Mouse (Mus musculus): ENCODE measurements at regions not wholly inside any gene's neighbourhood (a gene's known extent, or its start where the extent isn't known, plus 50 kb on each side); places are given as distances from the start of the nearest gene placed in this dataset.

DNA sequence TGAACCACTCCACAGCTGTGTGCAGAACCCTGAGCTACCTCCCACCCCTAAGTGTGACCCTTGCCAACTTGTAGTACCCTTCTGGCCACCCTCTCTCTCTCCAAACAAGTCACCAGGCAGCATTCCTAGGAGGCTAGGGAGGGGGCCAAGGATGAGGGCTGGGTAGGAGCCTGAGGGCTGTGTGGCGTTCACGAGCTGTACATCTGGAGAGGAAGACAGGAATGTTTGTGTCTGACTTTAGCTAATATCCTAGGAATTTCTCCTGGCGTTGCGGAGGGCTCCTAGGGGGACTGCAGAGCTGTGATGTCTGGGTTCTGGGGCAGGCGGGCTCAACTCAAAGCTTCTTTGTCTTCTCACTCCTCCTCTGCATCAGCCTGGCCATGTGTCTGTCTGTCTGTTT lies 262.2 kb upstream of the Zmiz1 start:
- TF ChIP-seq POLR2A (IDR thresholded peaks at IDR 0.05; ENCODE audit: borderline replicate concordance, insufficient read depth, low read length): no peak
- no peak for TF ChIP-seq CTCF (IDR thresholded peaks at IDR 0.05; ENCODE audit: borderline replicate concordance, insufficient read depth, low read depth, low read length)

All from cerebellum, adult 2 months (tissue).